Mouse (Mus musculus) kidney, postnatal 14 days (tissue): ENCODE data around the gene Ddi2.

Experiments
- DNase-seq: peaks from one replicate; pipeline ENCODE4 v3.0.0; 2022; ENCODE audit warnings: mixed read lengths

Ddi2 gene

GRCm38 (mm10) chr4:141738015-141738414 is 14.8 kb upstream of the Ddi2 start:
- no peak for DNase-seq

- no peak for DNase-seq
Measured at GRCm38 (mm10) chr4:141736856-141737255, 13.6 kb upstream of the Ddi2 start.

GRCm38 (mm10) chr4:141735206-141735560 is 12.0 kb upstream of the Ddi2 start:
- DNase-seq, result no peak

- peak; percentile 94 for DNase-seq
Measured at GRCm38 (mm10) chr4:141734446-141735205, 11.4 kb upstream of the Ddi2 start.

- DNase-seq, result no peak
Measured at GRCm38 (mm10) chr4:141731766-141732165, 8.5 kb upstream of the Ddi2 start.

- DNase-seq, result no peak
Measured at GRCm38 (mm10) chr4:141730401-141730800, 7.2 kb upstream of the Ddi2 start.

- DNase-seq, result peak; percentile 53
Measured at GRCm38 (mm10) chr4:141729266-141729665, 6.0 kb upstream of the Ddi2 start.

GRCm38 (mm10) chr4:141725738-141726137 is 2.5 kb upstream of the Ddi2 start:
- DNase-seq, result peak; percentile 60

- no peak for DNase-seq
Measured at GRCm38 (mm10) chr4:141725277-141725676, 2.1 kb upstream of the Ddi2 start.

- no peak for DNase-seq
Measured at GRCm38 (mm10) chr4:141724594-141724993, 1.4 kb upstream of the Ddi2 start.

GRCm38 (mm10) chr4:141723673-141724068 is 452 bp upstream of the Ddi2 start:
- no peak for DNase-seq

- DNase-seq, result no peak
Measured at GRCm38 (mm10) chr4:141721961-141722360, 1.3 kb downstream of the Ddi2 start.

GRCm38 (mm10) chr4:141720761-141721523 is 2.3 kb downstream of the Ddi2 start:
- no peak for DNase-seq

GRCm38 (mm10) chr4:141719304-141719703 is 3.9 kb downstream of the Ddi2 start:
- DNase-seq, result no peak

- no peak for DNase-seq
Measured at GRCm38 (mm10) chr4:141717633-141718032, 5.6 kb downstream of the Ddi2 start.

GRCm38 (mm10) chr4:141715027-141715426 is 8.2 kb downstream of the Ddi2 start:
- peak; percentile 28 for DNase-seq

GRCm38 (mm10) chr4:141713598-141714142 is 9.5 kb downstream of the Ddi2 start:
- no peak for DNase-seq

GRCm38 (mm10) chr4:141711250-141711649 is 12.0 kb downstream of the Ddi2 start:
- DNase-seq, result no peak

- DNase-seq, result no peak
Measured at GRCm38 (mm10) chr4:141708971-141709370, 14.2 kb downstream of the Ddi2 start.

- no peak for DNase-seq
Measured at GRCm38 (mm10) chr4:141708005-141708404, 15.2 kb downstream of the Ddi2 start.

- peak; percentile 43 for DNase-seq
Measured at GRCm38 (mm10) chr4:141705331-141705730, 17.9 kb downstream of the Ddi2 start.

- DNase-seq, result no peak
Measured at GRCm38 (mm10) chr4:141704625-141705024, 18.6 kb downstream of the Ddi2 start.

GRCm38 (mm10) chr4:141694719-141695118 is 28.5 kb downstream of the Ddi2 start:
- DNase-seq, result no peak

- no peak for DNase-seq
Measured at GRCm38 (mm10) chr4:141688505-141688904, 34.7 kb downstream of the Ddi2 start.
